Mouse (Mus musculus): ENCODE measurements around the gene Fbxo48. TPM values are rescaled to one million over a fixed set of nuclear protein-coding genes. Genes with fewer than 3 reads are reported as not detected.

The Fbxo48 gene
- polyA plus RNA-seq, 1 experiment = 0.81 TPM

GRCm38 (mm10) chr11:16972027-16972426, 20.9 kb downstream of the Fbxo48 start:
- DNase-seq (ENCODE audit: low spot score) = no peak

GRCm38 (mm10) chr11:16973086-16973485, 21.9 kb downstream of the Fbxo48 start:
- no peak for DNase-seq (ENCODE audit: low spot score)

GRCm38 (mm10) chr11:16976937-16977336, 25.8 kb downstream of the Fbxo48 start:
- no peak for DNase-seq (ENCODE audit: low spot score)

- DNase-seq (ENCODE audit: low spot score) = no peak
Measured at GRCm38 (mm10) chr11:16977611-16978010, 26.4 kb downstream of the Fbxo48 start.

DNA sequence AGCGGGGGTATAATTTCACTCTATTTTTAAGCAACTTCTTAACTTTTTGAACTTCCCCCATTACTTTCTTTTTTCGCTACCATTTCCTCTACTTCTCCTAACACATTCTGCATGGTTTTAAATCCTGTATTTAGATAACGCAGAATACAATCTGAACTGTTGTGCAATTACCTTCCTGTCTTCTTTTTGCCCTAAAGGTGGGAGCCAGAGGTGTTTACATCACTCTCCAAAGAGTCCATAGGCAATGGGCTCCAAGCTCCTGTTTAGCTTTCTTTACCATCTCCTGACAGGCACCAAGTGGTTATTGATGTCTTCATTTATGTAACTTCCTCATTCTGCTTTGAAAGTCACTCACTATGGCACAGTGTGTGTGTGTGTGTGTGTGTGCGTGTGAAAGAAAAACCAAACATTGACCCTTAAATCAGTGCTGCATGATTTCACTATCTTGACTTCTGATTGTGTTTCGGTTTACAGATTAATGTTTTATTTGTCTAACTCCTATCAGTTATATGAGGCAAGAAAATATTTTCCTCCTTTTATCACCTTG, 27.1 kb downstream of the Fbxo48 start:
- DNase-seq (ENCODE audit: low spot score) = no peak

DNA sequence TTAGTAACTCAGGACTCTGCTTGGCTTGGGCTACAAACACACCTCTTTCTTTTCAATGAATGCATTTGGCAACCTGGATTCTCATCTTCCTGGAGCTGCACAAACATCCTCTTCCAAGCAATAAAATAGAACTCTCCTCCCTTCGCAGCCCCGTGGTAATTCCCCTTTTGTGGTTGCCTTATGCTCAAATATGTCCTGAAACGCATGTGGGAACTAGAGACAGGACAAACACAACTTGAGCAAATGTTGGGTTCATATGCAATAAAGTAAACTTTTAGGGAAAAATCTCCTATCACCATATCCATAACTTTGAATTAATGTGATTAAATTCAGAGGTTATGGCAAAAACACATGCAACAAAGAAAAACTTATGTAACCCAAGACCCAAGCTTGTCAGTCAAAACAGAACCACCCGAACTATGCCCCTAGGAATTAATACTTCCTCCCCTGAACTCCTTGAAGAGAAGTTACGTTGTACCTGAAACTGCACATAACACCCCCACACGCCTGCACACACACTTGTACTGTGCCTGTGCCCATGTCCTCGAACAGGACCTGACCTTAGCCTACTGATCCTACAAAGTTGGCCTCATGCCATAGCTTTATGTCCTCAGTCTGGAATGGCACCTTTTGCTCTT, 35.5 kb downstream of the Fbxo48 start:
- no peak for DNase-seq (ENCODE audit: low spot score)

- no peak for DNase-seq (ENCODE audit: low spot score)
Measured at GRCm38 (mm10) chr11:16987745-16988328, 36.7 kb downstream of the Fbxo48 start.

- no peak for DNase-seq (ENCODE audit: low spot score)
Measured at GRCm38 (mm10) chr11:16989885-16990284, 38.7 kb downstream of the Fbxo48 start.

GRCm38 (mm10) chr11:16992880-16993279, 41.7 kb downstream of the Fbxo48 start:
- DNase-seq (ENCODE audit: low spot score) = no peak

DNA sequence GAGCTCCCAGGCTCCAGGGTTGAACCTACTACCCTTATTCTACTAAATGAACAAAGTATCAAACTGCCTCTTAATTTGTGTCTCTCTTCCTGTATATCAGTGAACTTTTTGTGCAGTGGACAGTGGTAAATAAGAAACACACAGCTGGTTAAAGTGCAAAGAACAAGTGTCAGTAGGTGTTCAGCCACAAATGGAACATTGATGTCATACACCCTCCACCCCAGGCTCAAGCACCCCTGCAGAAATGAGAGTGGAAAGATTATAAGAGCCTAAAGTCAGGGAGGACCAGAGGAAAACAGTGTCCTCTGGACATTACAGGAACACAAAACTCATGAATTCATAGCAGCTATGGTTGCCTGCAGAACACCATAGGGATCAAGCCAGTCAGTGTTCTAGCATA, 45.6 kb downstream of the Fbxo48 start:
- DNase-seq (ENCODE audit: low spot score) = no peak

DNA sequence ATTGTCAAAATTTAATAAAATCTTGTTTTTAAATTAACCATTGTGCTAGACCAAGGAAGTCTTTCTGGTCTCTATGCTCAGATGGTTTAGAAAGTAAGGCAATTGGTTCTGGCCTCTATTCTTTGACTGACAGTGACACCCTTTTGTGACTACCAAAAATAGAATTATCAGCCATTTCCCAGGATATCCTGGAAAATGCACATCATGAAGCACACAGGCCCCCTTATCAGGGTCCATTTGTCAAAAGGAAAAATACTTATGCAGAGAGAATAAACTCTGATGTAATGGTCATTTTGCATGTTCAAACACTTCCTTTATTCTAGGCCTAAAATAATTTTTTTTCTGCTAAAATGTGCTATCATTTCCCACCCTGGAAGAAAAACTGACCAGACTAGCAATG, 46.3 kb downstream of the Fbxo48 start:
- no peak for DNase-seq (ENCODE audit: low spot score)

- DNase-seq (ENCODE audit: low spot score) = no peak
Measured at GRCm38 (mm10) chr11:16999387-16999786, 48.2 kb downstream of the Fbxo48 start.

- DNase-seq (ENCODE audit: low spot score) = no peak
Measured at GRCm38 (mm10) chr11:16999933-17000332, 48.8 kb downstream of the Fbxo48 start.

DNA sequence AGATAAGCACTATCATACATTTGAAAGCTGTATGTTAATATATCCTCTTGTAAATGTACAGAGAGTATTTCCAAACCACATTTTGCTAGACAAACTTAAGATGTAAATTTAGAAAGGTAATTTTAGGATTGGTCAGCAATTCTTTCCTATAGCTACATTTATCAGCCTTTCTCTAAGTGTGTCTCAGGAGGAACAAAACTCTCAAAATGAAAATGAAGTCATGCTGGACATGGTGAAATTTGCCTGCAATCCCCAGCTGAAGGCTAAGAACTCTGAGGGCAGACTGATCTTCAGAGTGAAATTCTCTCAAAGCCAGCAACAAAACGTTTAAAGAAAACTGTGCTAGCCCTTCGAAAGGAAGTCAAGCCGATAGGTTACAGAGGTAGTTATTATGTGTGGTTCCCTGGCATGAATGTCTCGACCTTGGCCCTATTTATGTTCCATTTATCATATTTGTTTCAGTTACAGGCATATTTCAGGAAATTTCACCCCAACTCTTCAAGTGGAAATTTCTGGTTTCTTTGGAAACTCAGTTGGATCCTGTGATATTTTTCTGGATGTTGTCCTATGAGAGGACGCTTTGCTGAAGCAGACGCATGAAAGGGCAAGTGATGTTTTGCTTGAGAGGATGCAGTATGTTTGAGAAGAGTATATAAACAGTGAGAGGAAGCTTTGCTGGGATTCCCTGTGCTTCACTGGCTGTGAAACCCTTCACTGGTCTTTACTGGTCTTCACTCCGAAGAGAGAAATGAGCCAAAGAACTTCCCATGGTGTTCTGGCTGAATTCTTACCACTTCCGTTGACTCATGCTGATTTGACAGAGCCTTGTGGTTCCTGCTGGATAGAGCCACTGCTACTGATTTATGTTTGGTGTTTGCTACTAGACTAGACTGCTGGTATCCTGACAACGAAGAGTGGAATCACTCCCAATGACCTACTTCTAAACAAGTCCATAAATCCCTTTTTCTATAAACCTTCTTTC, 49.5 kb downstream of the Fbxo48 start:
- DNase-seq (ENCODE audit: low spot score) = no peak

GRCm38 (mm10) chr11:17002739-17003373, 51.7 kb downstream of the Fbxo48 start:
- DNase-seq (ENCODE audit: low spot score) = no peak

- DNase-seq (ENCODE audit: low spot score) = no peak
Measured at GRCm38 (mm10) chr11:17003757-17004156, 52.6 kb downstream of the Fbxo48 start.

Other genes starting within 250 kb of the Fbxo48 start
- gene Egfr, start 199.2 kb upstream of the Fbxo48 start, polyA plus RNA-seq (2012; rRNA removed) = 9.1 and 10.4 TPM in 2 replicates
- gene Cnrip1, start 100.2 kb downstream of the Fbxo48 start, polyA plus RNA-seq (2012; rRNA removed) = 25.2 and 27.9 TPM in 2 replicates
- 4.7 TPM in 2 replicates for gene Plek, start 101.0 kb downstream of the Fbxo48 start, polyA plus RNA-seq (2012; rRNA removed)
- 60.9 and 63.7 TPM in 2 replicates for gene Ppp3r1, start 207.9 kb downstream of the Fbxo48 start, polyA plus RNA-seq (2012; rRNA removed)
- 11.1 and 11.8 TPM in 2 replicates for gene Wdr92, start 230.7 kb downstream of the Fbxo48 start, polyA plus RNA-seq (2012; rRNA removed)